Mouse (Mus musculus) heart, adult 2 months (tissue): ENCODE data around the gene Itsn2. TPM values are rescaled to one million over a fixed set of nuclear protein-coding genes. Genes with fewer than 3 reads are reported as not detected.

Source experiments
- DNase-seq, 2 experiments: peaks; one replicate each; pipeline ENCODE4 v3.0.0; 2021
- H3K27ac ChIP-seq: fragments of 200-600 bp; 2 replicates; pipeline ENCODE4 v1.8.1; 2022
- H3K27me3 ChIP-seq: fragments of 200-500 bp; 2 replicates; pipeline ENCODE4 v1.6.1; 2012; ENCODE audit warnings: mild to moderate bottlenecking, low read length, inconsistent platforms, mixed read lengths; ENCODE audit not compliant: control insufficient read depth, insufficient read depth
- H3K36me3 ChIP-seq: fragments of 200-500 bp; 2 replicates; pipeline ENCODE4 v1.6.1; 2012; ENCODE audit warnings: low read length, inconsistent platforms; ENCODE audit not compliant: control insufficient read depth, insufficient read depth
- H3K4me1 ChIP-seq: fragments of 200-500 bp; 2 replicates; pipeline ENCODE4 v1.6.1; 2011; ENCODE audit warnings: low read length; ENCODE audit not compliant: control insufficient read depth, insufficient read depth
- H3K4me3 ChIP-seq: fragments of 200-600 bp; 2 replicates; pipeline ENCODE4 v1.8.1; 2022
- H3K79me2 ChIP-seq: fragments of 200-500 bp; replicated peaks from 2 replicates; pipeline ENCODE4 v1.6.1; 2012; ENCODE audit warnings: mild to moderate bottlenecking, inconsistent platforms, low read length, moderate library complexity, mixed read lengths; ENCODE audit not compliant: control insufficient read depth, insufficient read depth
- H3K9ac ChIP-seq: fragments of 200-500 bp; 2 replicates; pipeline ENCODE4 v1.6.1; 2012; ENCODE audit warnings: low read depth, mild to moderate bottlenecking, control low read depth, inconsistent platforms, low read length, mixed read lengths
- CTCF ChIP-seq: fragments of 200-600 bp; IDR thresholded peaks from 2 replicates; pipeline ENCODE4 v1.8.1; 2022; ENCODE audit warnings: antibody characterized with exemption, mild to moderate bottlenecking, moderate library complexity
- EP300 ChIP-seq: fragments of 200-500 bp; IDR thresholded peaks from 2 replicates; pipeline ENCODE4 v1.6.1; 2011; ENCODE audit warnings: low read depth, low read length, control low read depth; ENCODE audit not compliant: insufficient read depth
- POLR2A ChIP-seq: fragments of 200-500 bp; IDR thresholded peaks from 2 replicates; pipeline ENCODE4 v1.6.1; 2011; ENCODE audit warnings: mild to moderate bottlenecking, low read depth, low read length, control low read depth; ENCODE audit not compliant: insufficient read depth
- WGBS: fragments of 180-500 bp; shearing (Covaris S2); methylation state at CpG from one replicate; pipeline ENCODE4 v1.1.7; 2018; 5-methylcytosine and 5-hydroxymethylcytosine counted together
- intact Hi-C: fragments of 180-260 bp; cut with DNase I; formaldehyde crosslinking; loops from one replicate; pipeline ENCODE4 v1.15.1; 2025
- long read RNA-seq: library from polyadenylated mRNA; stranded (forward); transcript quantifications from one replicate; pipeline ENCODE4 v2.0.0, GENCODE M21; 2021
- polyA plus RNA-seq: library from polyadenylated mRNA; depleted of rRNA; stranded (reverse); fragments of >200 nt; gene quantifications from 2 replicates; pipeline ENCODE4 v1.2.3, GENCODE M21; 2012; rRNA removed
- total RNA-seq, 2 experiments: library from RNA; stranded (reverse); gene quantifications; 2 replicates each; pipeline ENCODE4 v1.2.3; 2021

Itsn2 gene
- total RNA-seq (10 to 100 TPM; 40.8 to 41.9 TPM), polyA plus RNA-seq (20.5 and 48.8 TPM in 2 replicates)
- long read RNA-seq, full-length matches to known transcripts: 7 of 14 reads
- long read RNA-seq, partial matches to known transcripts: 3 of 14 reads
- long read RNA-seq, other reads (novel, unspliced or antisense): 4 of 14 reads

DNA sequence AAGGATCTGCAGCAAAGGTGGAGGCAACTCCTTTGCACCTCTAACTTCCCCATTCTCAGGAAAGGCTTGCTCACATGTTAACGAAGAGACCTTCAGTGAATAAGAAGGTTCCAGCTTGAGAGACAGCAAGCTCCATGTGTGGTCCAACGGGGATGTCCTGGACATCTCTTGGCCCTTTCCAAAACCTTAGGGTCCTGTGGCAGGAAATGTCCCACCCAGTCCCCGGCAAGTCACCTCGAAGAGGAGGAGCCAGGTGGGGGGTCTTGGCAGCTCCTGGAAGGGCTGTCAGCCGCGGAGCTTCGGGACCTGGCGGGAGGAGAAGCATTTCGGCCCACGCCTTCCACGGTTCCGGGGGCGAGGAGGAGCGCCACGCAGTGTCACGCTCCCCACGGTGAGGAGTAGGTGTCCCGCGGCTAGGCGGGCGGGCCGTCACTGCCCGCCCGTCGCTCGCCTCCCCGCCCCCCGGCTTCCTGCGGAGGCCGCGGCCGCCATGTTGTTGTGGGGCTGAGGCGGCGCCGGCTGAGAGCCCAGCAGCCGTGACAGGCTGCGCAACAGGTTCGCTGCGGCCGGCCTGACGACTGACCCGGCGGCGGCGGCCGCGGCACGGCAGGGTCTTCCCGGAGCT lies at the start of gene Itsn2, which contains the start of gene Gm3625:
TSS of gene Itsn2 (plus strand) at position 98 of the 625 bp plus-strand sequence.
TSS of gene Gm3625 (minus strand) at position 387 of the 625 bp plus-strand sequence.
- intact Hi-C loops: loop anchor here (5.0 kb wide), 1 partner anchor 115 kb away; the partner anchor contains the start of gene Ncoa1
- Histone ChIP-seq H3K27me3 (no peaks in the 10 kb centered on the region), H3K4me1 (peaks cover 12% of the 10 kb centered on the region), H3K9ac (peak within 1 kb of the TSS; percentile 93), H3K4me3 (peak within 1 kb of the TSS; percentile 96), H3K36me3 (peaks cover 13% of the 10 kb centered on the region), H3K27ac (peak within 1 kb of the TSS; percentile 95), H3K79me2 (peaks cover 3% of the 10 kb centered on the region; the same call in 1 of the 2 replicates)
- no peak for TF ChIP-seq POLR2A
- no peak for TF ChIP-seq EP300
- no peak for TF ChIP-seq CTCF
- peak; percentile 89 to 90 for DNase-seq
- 1% methylated on average over 48 of the region's 49 CpGs for WGBS

- DNase-seq: no peak
- Histone ChIP-seq H3K4me3 (no peak overlapping the region), H3K36me3 (no peaks in the 10 kb centered on the region), H3K79me2 (no peaks in the 10 kb centered on the region), H3K4me1 (peaks cover 1% of the 10 kb centered on the region; the same call in 1 of the 2 replicates), H3K27ac (no peak overlapping the region), H3K27me3 (no peaks in the 10 kb centered on the region), H3K9ac (no peak overlapping the region)
- 90% methylated on average over 5 of the region's 5 CpGs for WGBS
- intact Hi-C loops: loop anchor here (10.0 kb wide), 1 partner anchor 270 kb away; no protein-coding TSS in a partner anchor
- TF ChIP-seq EP300 (no peak), POLR2A (no peak), CTCF (no peak)
Measured at GRCm38 (mm10) chr12:4544400-4544919, 48.0 kb upstream of the Itsn2 start.

DNA sequence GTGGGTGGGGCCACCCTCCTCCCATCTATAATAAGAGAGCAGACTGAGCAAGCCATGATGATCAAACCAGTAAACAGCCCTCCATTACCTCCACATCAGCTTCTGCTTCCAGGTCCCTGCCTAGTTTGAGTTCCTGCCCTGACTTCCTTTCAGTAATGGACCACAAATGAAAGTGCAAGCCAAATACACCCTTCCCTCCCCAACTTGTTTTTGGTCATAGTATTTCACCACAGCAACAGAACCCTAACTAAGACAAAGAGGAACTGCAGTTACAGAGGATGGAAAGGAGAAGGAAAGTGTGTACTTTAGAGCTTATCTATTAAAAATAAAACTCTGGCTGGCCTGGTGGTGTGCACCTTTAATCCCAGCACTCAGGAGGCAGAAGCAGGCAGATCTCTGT lies 47.0 kb upstream of the Itsn2 start:
- intact Hi-C loops: loop anchor here (10.0 kb wide), 1 partner anchor 271 kb away; no protein-coding TSS in a partner anchor
- H3K9ac ChIP-seq: no peak overlapping the region
- H3K79me2 ChIP-seq: no peaks in the 10 kb centered on the region
- H3K27me3 ChIP-seq: no peaks in the 10 kb centered on the region
- TF ChIP-seq CTCF: no peak
- TF ChIP-seq POLR2A: no peak
- no peak for TF ChIP-seq EP300
- no peak overlapping the region for H3K4me3 ChIP-seq
- no peaks in the 10 kb centered on the region for H3K36me3 ChIP-seq
- DNase-seq: no peak
- H3K27ac ChIP-seq: no peak overlapping the region
- H3K4me1 ChIP-seq: peaks cover 1% of the 10 kb centered on the region; the same call in 1 of the 2 replicates

DNA sequence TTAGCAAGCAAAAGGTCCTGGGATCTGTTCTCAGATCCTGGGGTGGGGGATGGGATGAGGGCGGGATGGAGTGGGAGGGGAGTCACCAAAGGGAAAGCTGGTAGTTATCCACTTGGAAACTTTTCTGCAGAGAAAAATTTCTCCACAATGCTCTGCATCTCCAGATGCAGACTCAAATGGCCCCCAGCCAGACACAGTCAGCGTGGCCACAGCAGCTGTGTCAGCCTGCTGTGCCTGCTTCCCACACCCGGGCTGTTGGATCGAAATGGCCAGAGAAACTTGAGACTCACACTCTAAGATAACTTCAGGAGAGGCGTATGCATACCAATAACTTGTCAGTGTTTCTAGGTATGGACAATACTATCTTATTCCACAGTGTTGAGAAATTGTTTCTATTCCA lies 45.9 kb upstream of the Itsn2 start:
- intact Hi-C loops: loop anchor here (10.0 kb wide), 1 partner anchor 272 kb away; no protein-coding TSS in a partner anchor
- no peak overlapping the region for H3K9ac ChIP-seq
- H3K27ac ChIP-seq: no peak overlapping the region
- H3K79me2 ChIP-seq: no peaks in the 10 kb centered on the region
- WGBS: 48% methylated on average over 5 of the region's 5 CpGs
- H3K36me3 ChIP-seq: no peaks in the 10 kb centered on the region
- peaks cover 1% of the 10 kb centered on the region; the same call in 1 of the 2 replicates for H3K4me1 ChIP-seq
- H3K27me3 ChIP-seq: no peaks in the 10 kb centered on the region
- no peak for TF ChIP-seq CTCF
- TF ChIP-seq POLR2A: no peak
- no peak for TF ChIP-seq EP300
- DNase-seq: peak; percentile 68 to 75
- H3K4me3 ChIP-seq: no peak overlapping the region

GRCm38 (mm10) chr12:4547557-4547956 lies 44.9 kb upstream of the Itsn2 start:
- Histone ChIP-seq H3K36me3 (no peaks in the 10 kb centered on the region), H3K4me1 (peaks cover 1% of the 10 kb centered on the region; the same call in 1 of the 2 replicates), H3K79me2 (no peaks in the 10 kb centered on the region), H3K4me3 (no peak overlapping the region), H3K9ac (no peak overlapping the region), H3K27me3 (no peaks in the 10 kb centered on the region), H3K27ac (no peak overlapping the region)
- 66% methylated on average over 14 of the region's 14 CpGs for WGBS
- TF ChIP-seq EP300 (no peak), POLR2A (no peak)
- intact Hi-C loops: loop anchor here (10.0 kb wide), 1 partner anchor 273 kb away; no protein-coding TSS in a partner anchor
- no peak for DNase-seq
